Mouse (Mus musculus): Measurements from ENCODE around the gene Bcl2. TPM values are rescaled to one million over a fixed set of nuclear protein-coding genes. Genes with fewer than 3 reads are reported as not detected.
A peak's percentile ranks its signal among the peaks of the same experiment; 100 is the strongest.

Bcl2 gene
- total RNA-seq, 2 experiments from 2014 or later, result 1.4 to 2.2 TPM

- no peak for DNase-seq (ENCODE audit: low spot score)
Measured at GRCm38 (mm10) chr1:106513890-106514643, 200.0 kb downstream of the Bcl2 start.

- DNase-seq (ENCODE audit: low spot score), result no peak
Measured at GRCm38 (mm10) chr1:106513481-106513880, 200.6 kb downstream of the Bcl2 start.

- peak; percentile 83 for DNase-seq (ENCODE audit: low spot score)
Measured at GRCm38 (mm10) chr1:106511593-106511992, 202.5 kb downstream of the Bcl2 start.

- no peak for DNase-seq (ENCODE audit: low spot score)
Measured at GRCm38 (mm10) chr1:106507556-106507955, 206.5 kb downstream of the Bcl2 start.

GRCm38 (mm10) chr1:106503910-106504309 lies 210.2 kb downstream of the Bcl2 start:
- DNase-seq (ENCODE audit: low spot score), result no peak

- DNase-seq (ENCODE audit: low spot score), result no peak
Measured at GRCm38 (mm10) chr1:106503407-106503806, 210.7 kb downstream of the Bcl2 start.

GRCm38 (mm10) chr1:106497999-106498398 lies 216.1 kb downstream of the Bcl2 start:
- DNase-seq (ENCODE audit: low spot score), result no peak

Small RNA genes lying within 50 kb of the gene (microRNA-seq; reads per million reads assigned to microRNA genes)
- not detected for gene Mir3473f

Other genes starting within 250 kb of the Bcl2 start
- 1 to 10 TPM; 3.6 to 8.0 TPM for gene Kdsr, start 45.5 kb upstream of the Bcl2 start, total RNA-seq (2021)
- 10 to 100 TPM; 16.8 to 18.4 TPM for gene Vps4b, start 82.5 kb upstream of the Bcl2 start, total RNA-seq (2021)
- not detected for gene Serpinb5, start 146.9 kb upstream of the Bcl2 start, total RNA-seq (2021)
- gene Serpinb12, start 220.2 kb upstream of the Bcl2 start, total RNA-seq (2021), result not detected